Mouse (Mus musculus) forebrain, embryonic 10.5 days (tissue): ENCODE results near the gene Ccdc102a. TPM values are rescaled to one million over a fixed set of nuclear protein-coding genes. Genes with fewer than 3 reads are reported as not detected.
A peak's percentile ranks its signal among the peaks of the same experiment; 100 is the strongest.

ENCODE experiments used
- DNase-seq: peaks from one replicate; pipeline ENCODE4 v3.0.0-alpha.2; 2017; ENCODE audit warnings: low spot score; ENCODE audit errors: extremely low spot score
- H3K27ac ChIP-seq: fragments of 300-500 bp; sonication (generic); 2 replicates; pipeline ENCODE4 v1.5.1; 2016; ENCODE audit warnings: mild to moderate bottlenecking
- H3K27me3 ChIP-seq: fragments of 300-500 bp; sonication (generic); 2 replicates; pipeline ENCODE4 v1.6.1; 2016; ENCODE audit warnings: mild to moderate bottlenecking; ENCODE audit not compliant: poor library complexity, severe bottlenecking
- H3K36me3 ChIP-seq: fragments of 300-500 bp; sonication (generic); replicated peaks from 2 replicates; pipeline ENCODE4 v1.6.1; 2016; ENCODE audit warnings: mild to moderate bottlenecking, moderate library complexity
- H3K4me1 ChIP-seq: fragments of 300-500 bp; sonication (generic); 2 replicates; pipeline ENCODE4 v1.6.1; 2016
- H3K4me3 ChIP-seq: fragments of 300-500 bp; sonication (generic); 2 replicates; pipeline ENCODE4 v1.5.1; 2016; ENCODE audit warnings: mild to moderate bottlenecking, moderate library complexity
- H3K9me3 ChIP-seq: fragments of 300-500 bp; sonication (generic); 2 replicates; pipeline ENCODE4 v1.6.1; 2016; ENCODE audit warnings: mild to moderate bottlenecking, moderate library complexity
- WGBS: fragments of 180-500 bp; shearing (Covaris S2); methylation state at CpG from one replicate; pipeline ENCODE4 v1.1.7; 2016; 5-methylcytosine and 5-hydroxymethylcytosine counted together
- polyA plus RNA-seq: library from polyadenylated mRNA; unstranded; fragments of >200 nt; fragmentation: Nextera tagmentation; extraction: Ambion mirVana; gene quantifications from 2 replicates; pipeline ENCODE4 v1.2.1, GENCODE M21; 2016

Ccdc102a gene
- polyA plus RNA-seq, 1 experiment from 2014 or later, result 13.5 TPM

DNA sequence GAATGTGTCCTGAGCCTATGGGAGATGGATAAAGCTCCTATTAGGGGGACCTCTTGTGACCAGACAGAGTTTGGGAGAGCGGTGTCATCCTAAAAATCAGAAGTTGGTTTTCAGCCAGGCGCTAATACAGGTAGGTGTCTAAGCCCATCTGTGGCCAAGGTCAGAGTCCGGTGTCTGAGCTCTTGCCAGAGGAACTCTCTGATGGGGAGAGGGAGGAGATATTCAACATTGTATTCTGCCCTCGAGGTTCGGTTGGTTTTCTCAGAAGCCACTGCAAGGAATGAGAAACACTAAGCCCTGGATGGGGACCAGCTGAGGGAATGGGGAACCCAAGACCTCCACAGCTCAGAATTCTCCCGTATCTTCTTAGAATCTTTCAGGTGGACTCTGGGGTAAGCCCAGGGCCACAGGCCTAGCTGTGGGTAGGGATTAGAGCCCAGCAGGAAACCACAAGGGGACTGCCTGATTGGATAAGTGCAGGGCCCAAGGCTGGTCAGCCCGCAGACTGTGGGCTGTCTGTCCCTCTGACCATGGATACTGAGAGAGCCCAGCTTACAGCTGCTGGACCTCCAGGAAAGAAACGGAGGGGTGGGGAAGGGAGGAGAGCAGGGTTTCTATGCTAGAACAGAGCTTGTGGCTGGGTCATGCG lies 1.5 kb downstream of the Ccdc102a start:
- WGBS, result 41% methylated on average over 9 of the region's 9 CpGs
- peak overlapping the region; percentile 97 for H3K27ac ChIP-seq
- peaks cover 16% of the 10 kb centered on the region for H3K36me3 ChIP-seq
- H3K27me3 ChIP-seq, result peaks cover 75% of the 10 kb centered on the region
- H3K9me3 ChIP-seq, result no peaks in the 10 kb centered on the region
- peaks cover 57% of the 10 kb centered on the region for H3K4me1 ChIP-seq
- DNase-seq, result no peak
- peak overlapping the region; percentile 92 for H3K4me3 ChIP-seq

DNA sequence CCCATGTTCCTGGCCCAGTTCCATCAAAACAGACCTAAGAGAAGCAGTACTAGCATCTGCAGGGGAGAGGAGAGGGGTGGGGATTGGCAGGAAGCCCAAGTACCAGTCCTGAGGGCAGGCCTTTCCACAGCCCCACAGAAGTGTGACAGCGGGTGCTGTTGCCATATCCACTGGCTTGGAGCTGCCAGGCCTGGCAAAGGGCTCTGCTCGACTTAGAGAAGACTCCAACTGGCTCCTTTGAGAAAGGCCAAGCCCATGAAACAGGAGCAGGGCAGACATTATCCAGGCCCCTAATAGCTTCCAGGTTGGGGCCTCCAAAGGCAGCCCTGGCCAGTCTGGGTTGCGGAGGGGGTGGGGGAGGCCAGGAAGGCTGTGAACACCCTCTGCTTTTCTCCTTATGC lies 3.2 kb downstream of the Ccdc102a start:
- Histone ChIP-seq H3K27ac (0 out of 2 replicates have a peak overlapping the region, but pooled peaks have one; percentile 37), H3K9me3 (no peaks in the 10 kb centered on the region), H3K36me3 (peaks cover 20% of the 10 kb centered on the region), H3K27me3 (peaks cover 75% of the 10 kb centered on the region), H3K4me3 (no peak overlapping the region; the same call in 1 of the 2 replicates), H3K4me1 (peaks cover 59% of the 10 kb centered on the region)
- DNase-seq, result no peak
- WGBS, result 69% methylated on average over 3 of the region's 3 CpGs

DNA sequence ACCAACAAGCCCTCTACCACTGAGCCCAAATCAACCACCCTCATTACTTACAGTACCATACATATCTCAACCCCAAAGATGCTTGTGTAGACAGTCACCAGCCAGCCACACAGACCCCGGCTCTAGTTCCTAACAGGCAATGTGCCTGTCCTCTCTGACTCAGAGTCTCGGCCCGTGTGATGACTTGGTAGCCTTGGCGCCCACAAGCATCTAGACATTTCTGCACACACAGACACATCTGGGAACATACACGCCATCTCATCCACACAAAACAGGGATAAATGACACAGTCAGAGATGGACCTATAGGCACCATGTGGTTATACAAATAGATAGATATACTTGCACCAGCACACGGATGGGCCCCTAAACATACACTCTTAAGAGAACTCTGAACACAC lies 3.6 kb downstream of the Ccdc102a start:
- Histone ChIP-seq H3K4me1 (peaks cover 59% of the 10 kb centered on the region), H3K27ac (no peak overlapping the region), H3K4me3 (no peak overlapping the region), H3K36me3 (peaks cover 24% of the 10 kb centered on the region), H3K9me3 (no peaks in the 10 kb centered on the region), H3K27me3 (peaks cover 74% of the 10 kb centered on the region)
- WGBS, result 89% methylated on average over 6 of the region's 6 CpGs
- no peak for DNase-seq

DNA sequence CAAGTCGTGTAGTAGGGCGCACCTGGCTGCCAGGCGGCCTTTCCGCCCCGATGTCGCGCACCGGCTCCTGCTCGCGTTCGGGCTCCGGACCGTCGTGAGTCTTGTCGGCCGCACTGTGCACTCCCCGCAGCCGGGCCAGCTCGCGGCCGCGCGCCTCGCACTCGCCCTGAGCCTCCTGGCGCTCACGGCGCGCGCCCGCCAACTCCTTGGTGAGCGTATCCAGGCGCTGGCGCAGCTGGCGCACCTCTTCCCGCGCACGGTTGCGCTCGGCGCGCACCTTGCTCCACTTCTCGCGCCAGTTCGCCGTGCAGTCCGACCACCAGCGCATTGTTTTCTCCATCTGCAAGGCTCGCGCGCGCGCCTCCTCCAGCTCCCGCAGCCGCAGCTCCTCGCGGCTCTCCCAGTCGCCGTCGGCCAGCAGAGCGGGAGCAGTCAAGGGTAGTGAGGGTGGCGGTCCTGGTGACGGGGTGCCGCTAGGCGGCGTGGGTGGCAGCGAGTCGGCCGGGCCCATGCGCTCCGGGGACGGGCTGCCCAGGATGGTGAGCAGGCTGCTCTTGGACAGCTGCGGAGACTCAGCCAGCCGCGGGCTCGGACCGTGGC lies 4.7 kb downstream of the Ccdc102a start:
- Histone ChIP-seq H3K4me1 (peaks cover 56% of the 10 kb centered on the region), H3K27me3 (peaks cover 63% of the 10 kb centered on the region), H3K4me3 (peak overlapping the region; percentile 61), H3K9me3 (no peaks in the 10 kb centered on the region), H3K36me3 (peaks cover 32% of the 10 kb centered on the region), H3K27ac (peak overlapping the region; percentile 68)
- DNase-seq, result peak; percentile 80
- 3% methylated on average over 77 of the region's 77 CpGs for WGBS

DNA sequence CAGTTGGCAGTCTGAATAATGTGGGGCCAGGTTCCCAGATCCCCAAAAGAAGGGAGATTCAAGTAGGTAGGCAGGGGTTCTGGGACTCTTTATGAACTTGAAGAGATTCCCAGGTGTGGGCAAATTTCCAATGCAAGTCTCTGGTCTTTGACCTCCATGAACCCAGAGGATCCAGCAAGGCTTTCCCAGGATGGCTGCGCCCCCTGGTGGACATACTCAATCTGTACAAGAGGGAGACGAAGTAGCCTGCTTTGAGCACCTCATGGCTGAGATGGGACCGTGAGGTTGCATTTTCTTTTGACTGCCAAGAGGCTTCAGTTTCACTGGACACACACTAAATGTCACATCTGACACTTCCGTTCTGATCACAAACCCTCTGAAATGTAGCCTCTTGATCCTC lies 9.1 kb downstream of the Ccdc102a start:
- peaks cover 32% of the 10 kb centered on the region for H3K27me3 ChIP-seq
- peaks cover 72% of the 10 kb centered on the region for H3K36me3 ChIP-seq
- H3K4me3 ChIP-seq, result no peak overlapping the region
- no peak overlapping the region for H3K27ac ChIP-seq
- peak; percentile 85 for DNase-seq
- peaks cover 16% of the 10 kb centered on the region for H3K4me1 ChIP-seq
- 13% methylated on average over 4 of the region's 4 CpGs for WGBS
- no peaks in the 10 kb centered on the region for H3K9me3 ChIP-seq

DNA sequence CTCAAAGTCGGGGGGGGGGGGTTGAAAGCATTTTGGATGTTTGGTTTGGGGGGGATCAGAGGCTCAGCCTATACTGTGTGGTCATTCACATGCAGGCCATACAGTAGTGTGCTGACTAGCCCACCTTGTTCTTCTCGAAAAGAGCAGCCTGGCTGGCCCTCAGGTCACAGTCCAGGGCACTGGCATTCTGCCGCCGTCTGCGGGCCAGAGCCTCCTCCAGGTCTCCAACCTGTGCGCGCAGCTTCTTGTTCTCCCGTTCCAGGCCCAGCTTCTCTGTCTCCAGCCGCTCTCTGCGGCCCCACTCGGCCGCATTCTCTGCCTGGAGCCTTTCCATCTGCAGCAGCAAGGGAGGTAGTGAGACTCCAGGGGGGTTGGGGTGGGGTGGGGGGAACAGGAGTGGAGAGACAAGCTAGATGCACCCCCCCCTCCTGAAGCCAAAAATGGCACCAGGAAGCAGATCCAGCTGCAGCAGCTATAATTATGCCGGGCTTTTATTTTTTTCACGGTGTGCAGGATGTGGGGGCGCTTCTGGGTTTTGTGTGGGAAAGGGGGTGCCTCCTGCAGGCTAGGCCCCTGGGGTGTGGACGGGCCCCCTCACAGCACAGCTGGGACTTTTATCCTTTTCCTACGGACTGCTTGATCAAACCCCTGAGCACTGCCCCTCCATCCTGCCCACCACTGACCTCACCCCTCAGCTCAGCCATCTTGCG lies 10.2 kb downstream of the Ccdc102a start:
- Histone ChIP-seq H3K4me3 (no peak overlapping the region), H3K36me3 (peaks cover 77% of the 10 kb centered on the region), H3K9me3 (no peaks in the 10 kb centered on the region), H3K4me1 (peaks cover 5% of the 10 kb centered on the region), H3K27ac (0 out of 2 replicates have a peak overlapping the region, but pooled peaks have one; percentile 3), H3K27me3 (peaks cover 21% of the 10 kb centered on the region)
- WGBS, result 87% methylated on average over 18 of the region's 18 CpGs
- no peak for DNase-seq

DNA sequence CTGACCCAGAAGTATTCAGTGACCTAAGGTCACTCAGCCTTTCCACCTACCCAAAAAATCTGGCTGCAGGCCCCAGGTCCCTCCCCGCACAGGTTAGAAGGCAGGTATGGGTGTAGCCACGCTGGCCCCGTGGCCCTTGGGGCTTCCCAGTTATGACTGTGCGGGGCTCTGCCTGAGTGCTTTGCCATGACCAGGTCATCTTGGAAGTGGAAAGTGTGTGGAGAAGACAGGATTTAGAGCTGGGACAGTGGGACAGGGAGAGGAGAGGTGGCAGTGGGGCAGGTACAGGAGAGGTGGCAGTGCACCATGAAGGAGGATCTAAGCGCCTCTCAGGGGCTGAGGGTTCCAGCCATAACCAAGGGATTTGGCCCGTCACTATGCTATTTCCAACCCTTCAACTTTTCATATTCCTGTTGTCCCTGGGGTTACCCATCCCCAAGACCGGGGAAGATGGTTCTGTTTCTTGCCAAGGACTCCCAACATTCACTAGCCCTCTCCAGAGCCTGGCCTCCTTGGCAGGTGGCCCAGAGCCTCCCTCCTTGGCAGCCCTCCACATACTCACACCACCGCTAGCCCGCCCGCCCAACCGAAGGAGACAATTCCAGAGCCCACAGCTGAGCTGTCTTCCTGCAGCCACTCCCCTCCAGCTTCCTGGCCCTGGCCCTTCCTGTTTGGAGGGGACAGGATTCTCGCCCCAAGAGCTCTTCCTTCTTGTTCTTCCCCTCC lies 13.3 kb downstream of the Ccdc102a start:
- H3K4me1 ChIP-seq, result peaks cover 21% of the 10 kb centered on the region
- no peaks in the 10 kb centered on the region for H3K9me3 ChIP-seq
- no peak overlapping the region for H3K4me3 ChIP-seq
- H3K27ac ChIP-seq, result 0 out of 2 replicates have a peak overlapping the region, but pooled peaks have one; percentile 6
- peaks cover 5% of the 10 kb centered on the region; the same call in 1 of the 2 replicates for H3K27me3 ChIP-seq
- no peak for DNase-seq
- H3K36me3 ChIP-seq, result peaks cover 67% of the 10 kb centered on the region
- 93% methylated on average over 12 of the region's 12 CpGs for WGBS

DNA sequence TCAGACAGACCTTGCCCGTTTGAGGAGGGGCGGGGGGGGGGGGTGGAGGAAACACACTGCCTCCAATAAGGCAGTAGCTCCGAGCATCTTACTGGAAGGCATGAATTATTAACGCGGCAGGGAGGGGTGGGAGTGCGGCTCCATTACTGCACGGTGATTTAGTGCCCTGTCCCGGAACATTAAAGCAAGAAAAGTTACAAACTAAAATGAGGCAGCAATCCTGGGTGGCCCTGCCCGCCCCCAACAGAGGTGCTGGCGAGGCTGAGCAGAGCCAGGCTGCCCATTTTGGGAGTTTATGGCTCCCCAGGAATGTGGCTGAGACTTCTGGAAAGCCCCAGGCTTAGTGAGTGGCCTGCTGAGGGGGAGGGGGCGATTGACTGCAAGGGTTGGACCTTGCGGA lies 14.2 kb downstream of the Ccdc102a start:
- H3K36me3 ChIP-seq, result peaks cover 61% of the 10 kb centered on the region
- H3K4me3 ChIP-seq, result no peak overlapping the region
- no peaks in the 10 kb centered on the region for H3K9me3 ChIP-seq
- H3K4me1 ChIP-seq, result peaks cover 30% of the 10 kb centered on the region
- no peak for DNase-seq
- no peak overlapping the region for H3K27ac ChIP-seq
- WGBS, result 83% methylated on average over 12 of the region's 12 CpGs
- H3K27me3 ChIP-seq, result peaks cover 12% of the 10 kb centered on the region

DNA sequence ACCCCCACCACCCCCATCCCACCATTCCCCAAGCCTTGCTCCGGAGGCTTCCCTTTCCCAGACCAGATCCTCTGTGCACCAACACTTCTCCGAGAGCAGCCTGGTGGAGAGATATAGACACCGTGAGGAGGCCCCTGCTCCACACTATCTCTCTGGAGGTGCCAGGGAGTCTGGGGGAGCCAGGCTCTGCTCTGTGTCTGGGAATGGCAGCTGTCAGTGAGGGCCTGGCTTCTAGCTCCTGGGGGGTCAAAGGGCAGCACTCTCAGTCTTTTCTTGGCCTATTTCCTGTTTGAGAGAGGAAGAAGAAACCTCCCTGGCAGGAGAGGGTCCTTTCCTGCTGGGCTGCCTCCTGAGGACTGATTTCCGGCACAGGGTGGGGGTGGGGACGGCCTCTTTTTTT lies 16.9 kb downstream of the Ccdc102a start:
- DNase-seq, result no peak
- H3K36me3 ChIP-seq, result peaks cover 37% of the 10 kb centered on the region
- 24% methylated on average over 5 of the region's 5 CpGs for WGBS
- H3K4me1 ChIP-seq, result peaks cover 36% of the 10 kb centered on the region
- no peak overlapping the region; the same call in 1 of the 2 replicates for H3K4me3 ChIP-seq
- peak overlapping the region; percentile 79 for H3K27ac ChIP-seq
- no peaks in the 10 kb centered on the region for H3K9me3 ChIP-seq
- H3K27me3 ChIP-seq, result peaks cover 15% of the 10 kb centered on the region

DNA sequence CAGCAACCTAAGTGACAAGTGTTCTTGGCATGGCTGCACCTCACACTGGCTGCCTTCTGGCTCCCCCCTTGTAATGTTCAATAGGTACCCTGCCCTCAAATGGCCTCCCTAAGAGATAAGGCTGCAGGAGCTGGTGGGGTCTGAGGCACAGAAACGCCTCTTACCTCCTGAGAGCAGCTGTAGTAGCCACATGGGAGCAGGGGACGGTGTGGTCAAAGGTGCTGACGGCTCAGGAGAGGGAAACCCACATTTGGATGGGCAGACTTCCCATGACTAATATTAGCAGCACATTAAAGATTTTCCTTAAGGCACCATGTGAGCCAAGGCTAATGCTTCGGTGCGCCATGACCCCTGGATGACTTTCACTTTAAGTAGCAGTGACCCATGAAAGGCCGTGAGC lies 17.3 kb downstream of the Ccdc102a start:
- WGBS, result 40% methylated on average over 6 of the region's 6 CpGs
- no peak for DNase-seq
- Histone ChIP-seq H3K27me3 (peaks cover 15% of the 10 kb centered on the region), H3K36me3 (peaks cover 33% of the 10 kb centered on the region), H3K9me3 (no peaks in the 10 kb centered on the region), H3K4me1 (peaks cover 40% of the 10 kb centered on the region), H3K4me3 (no peak overlapping the region; the same call in 1 of the 2 replicates), H3K27ac (peak overlapping the region; percentile 79)

DNA sequence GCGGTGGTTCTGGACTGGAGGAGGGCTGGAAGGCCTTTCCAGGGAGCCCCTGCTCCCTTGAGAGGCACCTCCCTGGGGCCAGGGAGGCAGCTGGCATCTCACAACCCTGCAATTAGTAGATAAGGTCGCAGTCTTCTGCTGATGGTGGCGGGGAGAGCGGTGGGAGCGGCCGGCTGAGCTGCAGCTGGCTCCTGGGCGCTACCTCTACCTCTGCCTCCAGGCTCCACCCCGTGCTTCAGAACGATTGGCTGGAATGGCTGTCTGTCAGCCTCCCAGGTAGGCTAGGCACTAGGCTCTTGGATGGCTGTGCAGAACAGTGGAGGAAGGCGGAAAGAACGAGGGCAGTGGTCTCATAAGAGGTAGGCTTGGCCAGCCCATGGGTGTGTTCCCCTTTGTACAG lies 18.6 kb downstream of the Ccdc102a start:
- Histone ChIP-seq H3K36me3 (peaks cover 19% of the 10 kb centered on the region), H3K27ac (peak overlapping the region; percentile 66), H3K4me1 (peaks cover 49% of the 10 kb centered on the region), H3K27me3 (peaks cover 15% of the 10 kb centered on the region), H3K4me3 (peak overlapping the region; percentile 22; the same call in 1 of the 2 replicates), H3K9me3 (no peaks in the 10 kb centered on the region)
- 12% methylated on average over 11 of the region's 11 CpGs for WGBS
- no peak for DNase-seq

DNA sequence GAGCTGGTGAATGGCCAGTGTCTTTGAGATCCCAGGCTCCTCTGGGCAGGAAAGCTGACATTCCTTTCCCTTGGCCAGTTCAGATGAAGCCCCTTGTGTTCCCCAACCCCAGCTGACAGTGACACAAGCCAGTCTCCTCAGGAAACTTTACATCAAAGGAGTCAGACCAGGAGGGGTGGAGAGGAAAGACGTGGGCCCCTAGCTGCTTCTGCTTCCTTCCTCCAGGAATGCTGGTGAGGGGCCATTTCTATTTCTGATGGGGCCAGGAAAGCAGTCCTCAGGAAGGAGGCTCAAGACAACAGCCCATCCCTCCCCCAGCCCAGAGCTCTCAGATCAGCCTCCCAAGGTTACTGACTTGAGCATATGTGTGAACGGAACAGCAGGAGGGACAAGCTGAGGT lies 25.0 kb downstream of the Ccdc102a start:
- no peaks in the 10 kb centered on the region for H3K9me3 ChIP-seq
- no peaks in the 10 kb centered on the region for H3K36me3 ChIP-seq
- H3K4me1 ChIP-seq, result peaks cover 18% of the 10 kb centered on the region
- peaks cover 4% of the 10 kb centered on the region; the same call in 1 of the 2 replicates for H3K27me3 ChIP-seq
- DNase-seq, result no peak
- WGBS, result 58% methylated on average over 2 of the region's 2 CpGs
- H3K4me3 ChIP-seq, result no peak overlapping the region
- H3K27ac ChIP-seq, result no peak overlapping the region
